Mouse (Mus musculus): ENCODE results near the gene Myo1a. TPM values are rescaled to one million over a fixed set of nuclear protein-coding genes. Genes with fewer than 3 reads are reported as not detected.
"Not testable (repeated sequence)": the region's sequence is repeated elsewhere in the genome, so short reads cannot be mapped to it uniquely, and the experiment has no call there.

Gene Myo1a
- polyA plus RNA-seq, 1 experiment from 2014 or later: 0.42 TPM

GRCm38 (mm10) chr10:127755246-127755645 lies 50.3 kb downstream of the Myo1a start:
- 70% methylated on average over 3 of the region's 3 CpGs for WGBS
- peaks cover 3% of the 10 kb centered on the region; the same call in 1 of the 2 replicates for H3K4me1 ChIP-seq
- no peak overlapping the region for H3K9ac ChIP-seq
- H3K27ac ChIP-seq: no peak overlapping the region
- peaks cover 2% of the 10 kb centered on the region; the same call in 1 of the 2 replicates for H3K36me3 ChIP-seq
- no peaks in the 10 kb centered on the region for H3K27me3 ChIP-seq
- ATAC-seq (ENCODE audit: low FRiP score, low read depth): no peak
- no peaks in the 10 kb centered on the region for H3K9me3 ChIP-seq
- no peak overlapping the region for H3K4me3 ChIP-seq
- no peak overlapping the region for H3K4me2 ChIP-seq (replicated peaks)

GRCm38 (mm10) chr10:127755770-127756468 lies 50.9 kb downstream of the Myo1a start:
- Histone ChIP-seq H3K9me3 (no peaks in the 10 kb centered on the region), H3K4me2 (replicated peaks) (peak overlapping the region; percentile 52), H3K27ac (no peak overlapping the region), H3K9ac (no peak overlapping the region), H3K4me3 (peak overlapping the region; percentile 10), H3K27me3 (no peaks in the 10 kb centered on the region), H3K4me1 (peaks cover 3% of the 10 kb centered on the region; the same call in 1 of the 2 replicates), H3K36me3 (no peaks in the 10 kb centered on the region)
- 41% methylated on average over 18 of the region's 18 CpGs for WGBS
- no peak for ATAC-seq (ENCODE audit: low FRiP score, low read depth)

- no peak for ATAC-seq (ENCODE audit: low FRiP score, low read depth)
- H3K4me1 ChIP-seq: no peaks in the 10 kb centered on the region; the same call in 1 of the 2 replicates
- no peak within 1 kb of the TSS for H3K9ac ChIP-seq
- WGBS: 63% methylated on average over 9 of the region's 9 CpGs
- H3K4me2 ChIP-seq (replicated peaks): no peak within 1 kb of the TSS
- no peak within 1 kb of the TSS for H3K4me3 ChIP-seq
- no peaks in the 10 kb centered on the region for H3K9me3 ChIP-seq
- H3K36me3 ChIP-seq: no peaks in the 10 kb centered on the region
- H3K27ac ChIP-seq: no peak within 1 kb of the TSS
- H3K27me3 ChIP-seq: no peaks in the 10 kb centered on the region
These were observed 54.5 kb downstream of the Myo1a start, which contains the start of the genes Rdh1 and Rdh16f1 for GRCm38 (mm10) chr10:127759181-127760110. TSS of gene Rdh1 (plus strand) at chr10:127759721. TSS of gene Rdh16f1 (plus strand) at chr10:127759787.

- H3K9ac ChIP-seq; H3K4me2 ChIP-seq (replicated peaks); H3K4me1 ChIP-seq; H3K27ac ChIP-seq; H3K4me3 ChIP-seq; H3K9me3 ChIP-seq; H3K36me3 ChIP-seq; H3K27me3 ChIP-seq; ATAC-seq (ENCODE audit: low FRiP score, low read depth): not testable (repeated sequence)
- 88% methylated on average over 10 of the region's 10 CpGs for WGBS
These were observed 58.0 kb downstream of the Myo1a start for GRCm38 (mm10) chr10:127762926-127763325.

GRCm38 (mm10) chr10:127763914-127764680 lies 59.1 kb downstream of the Myo1a start:
- Histone ChIP-seq H3K9ac (no peak overlapping the region), H3K9me3 (no peaks in the 10 kb centered on the region), H3K27ac (no peak overlapping the region), H3K4me3 (no peak overlapping the region), H3K4me2 (replicated peaks) (no peak overlapping the region), H3K36me3 (no peaks in the 10 kb centered on the region), H3K4me1 (no peaks in the 10 kb centered on the region), H3K27me3 (no peaks in the 10 kb centered on the region)
- ATAC-seq (ENCODE audit: low FRiP score, low read depth): no peak
- 54% methylated on average over 12 of the region's 12 CpGs for WGBS

- 87% methylated on average over 1 of the region's 1 CpGs for WGBS
- Histone ChIP-seq H3K36me3 (no peaks in the 10 kb centered on the region), H3K27me3 (no peaks in the 10 kb centered on the region), H3K9ac (no peak overlapping the region), H3K4me1 (no peaks in the 10 kb centered on the region), H3K4me2 (replicated peaks) (no peak overlapping the region), H3K9me3 (no peaks in the 10 kb centered on the region), H3K4me3 (no peak overlapping the region), H3K27ac (no peak overlapping the region)
- ATAC-seq (ENCODE audit: low FRiP score, low read depth): no peak
These were observed 61.6 kb downstream of the Myo1a start for GRCm38 (mm10) chr10:127766564-127766963.

Other genes starting within 250 kb of the Myo1a start
- 20.8 and 20.9 TPM in 2 replicates for gene Stac3, start 203.5 kb upstream of the Myo1a start, polyA plus RNA-seq (2015; fragmentation: Nextera tagmentation; extraction: Ambion mirVana)
- 8.7 and 10.1 TPM in 2 replicates for gene Ndufa4l2, start 190.2 kb upstream of the Myo1a start, polyA plus RNA-seq (2015; fragmentation: Nextera tagmentation; extraction: Ambion mirVana)
- gene Shmt2, start 182.7 kb upstream of the Myo1a start, polyA plus RNA-seq (2015; fragmentation: Nextera tagmentation; extraction: Ambion mirVana): 97.4 and 98.1 TPM in 2 replicates
- gene Nxph4, start 170.6 kb upstream of the Myo1a start, polyA plus RNA-seq (2015; fragmentation: Nextera tagmentation; extraction: Ambion mirVana): 10.7 and 12.5 TPM in 2 replicates
- gene Lrp1, start 84.0 kb upstream of the Myo1a start, polyA plus RNA-seq (2015; fragmentation: Nextera tagmentation; extraction: Ambion mirVana): 123 and 127 TPM in 2 replicates
- 14.3 and 15.0 TPM in 2 replicates for gene Stat6, start 62.2 kb upstream of the Myo1a start, polyA plus RNA-seq (2015; fragmentation: Nextera tagmentation; extraction: Ambion mirVana)
- 9.3 and 9.9 TPM in 2 replicates for gene Nemp1, start 38.3 kb upstream of the Myo1a start, polyA plus RNA-seq (2015; fragmentation: Nextera tagmentation; extraction: Ambion mirVana)
- 18.1 and 18.5 TPM in 2 replicates for gene Nab2, start 36.6 kb upstream of the Myo1a start, polyA plus RNA-seq (2015; fragmentation: Nextera tagmentation; extraction: Ambion mirVana)
- 0.70 and 1.8 TPM in 2 replicates for gene Tac2, start 19.3 kb downstream of the Myo1a start, polyA plus RNA-seq (2015; fragmentation: Nextera tagmentation; extraction: Ambion mirVana)
- 3.9 and 4.0 TPM in 2 replicates for gene Zbtb39, start 34.4 kb downstream of the Myo1a start, polyA plus RNA-seq (2015; fragmentation: Nextera tagmentation; extraction: Ambion mirVana)
- 0.54 and 0.71 TPM in 2 replicates for gene Gpr182, start 46.6 kb downstream of the Myo1a start, polyA plus RNA-seq (2015; fragmentation: Nextera tagmentation; extraction: Ambion mirVana)
- gene Rdh1, start 54.6 kb downstream of the Myo1a start, polyA plus RNA-seq (2015; fragmentation: Nextera tagmentation; extraction: Ambion mirVana): not detected in 2 replicates
- gene Rdh16f1, start 54.6 kb downstream of the Myo1a start, polyA plus RNA-seq (2015; fragmentation: Nextera tagmentation; extraction: Ambion mirVana): not detected in 2 replicates
- 0.18 and 0.27 TPM in 2 replicates for gene Rdh9, start 71.2 kb downstream of the Myo1a start, polyA plus RNA-seq (2015; fragmentation: Nextera tagmentation; extraction: Ambion mirVana)
- gene Rdh16, start 96.0 kb downstream of the Myo1a start, polyA plus RNA-seq (2015; fragmentation: Nextera tagmentation; extraction: Ambion mirVana): not detected in 2 replicates
- gene Rdh19, start 144.8 kb downstream of the Myo1a start, polyA plus RNA-seq (2015; fragmentation: Nextera tagmentation; extraction: Ambion mirVana): not detected in 2 replicates
- not detected in 2 replicates for gene Rdh16f2, start 161.3 kb downstream of the Myo1a start, polyA plus RNA-seq (2015; fragmentation: Nextera tagmentation; extraction: Ambion mirVana)
- not detected in 2 replicates for gene Rdh7, start 183.6 kb downstream of the Myo1a start, polyA plus RNA-seq (2015; fragmentation: Nextera tagmentation; extraction: Ambion mirVana)
- gene Sdr9c7, start 193.3 kb downstream of the Myo1a start, polyA plus RNA-seq (2015; fragmentation: Nextera tagmentation; extraction: Ambion mirVana): not detected in 2 replicates